Mouse (Mus musculus) cortical plate, adult 2 months (tissue): ENCODE data around the gene Ano2.

Experiments used
- CTCF ChIP-seq: fragments of 200-500 bp; IDR thresholded peaks from 2 replicates; pipeline ENCODE4 v1.5.1; 2011; ENCODE audit warnings: mild to moderate bottlenecking, control low read depth, low read length; ENCODE audit not compliant: insufficient read depth; ENCODE audit errors: extremely low read depth
- POLR2A ChIP-seq: fragments of 200-500 bp; IDR thresholded peaks from 2 replicates; pipeline ENCODE4 v1.6.1; 2011; ENCODE audit warnings: mild to moderate bottlenecking, low read length, control low read depth; ENCODE audit not compliant: insufficient read depth; ENCODE audit errors: extremely low read depth

GRCm38 (mm10) chr6:125727484-125727911 is 37.3 kb downstream of the Ano2 start:
- TF ChIP-seq CTCF (no peak), POLR2A (no peak)
